Mouse (Mus musculus) midbrain, embryonic 11.5 days (tissue): ENCODE measurements around the gene Tnfrsf25. TPM values are rescaled to one million over a fixed set of nuclear protein-coding genes. Genes with fewer than 3 reads are reported as not detected.

Experiments used
- ATAC-seq: fragments of 200-750 bp; cut with Nextera tagmentation; 2 replicates; pipeline ENCODE4 v1.8.0; 2017; ENCODE audit warnings: moderate TSS enrichment, moderate library complexity; ENCODE audit not compliant: low FRiP score
- DNase-seq: peaks from one replicate; pipeline ENCODE4 v3.0.0; 2015; ENCODE audit warnings: low spot score; ENCODE audit errors: missing footprints
- H3K27ac ChIP-seq: fragments of 300-500 bp; sonication (generic); 2 replicates; pipeline ENCODE4 v1.5.1; 2014; ENCODE audit warnings: low read depth, low read length
- H3K27me3 ChIP-seq: fragments of 300-500 bp; sonication (generic); 2 replicates; pipeline ENCODE4 v1.6.1; 2014; ENCODE audit warnings: mild to moderate bottlenecking, low read length, moderate library complexity, mixed read lengths; ENCODE audit not compliant: control insufficient read depth, insufficient read depth
- H3K36me3 ChIP-seq: fragments of 300-500 bp; sonication (generic); 2 replicates; pipeline ENCODE4 v1.6.1; 2014; ENCODE audit warnings: mild to moderate bottlenecking, low read length, moderate library complexity, mixed read lengths; ENCODE audit not compliant: control insufficient read depth, insufficient read depth
- H3K4me1 ChIP-seq: fragments of 300-500 bp; sonication (generic); 2 replicates; pipeline ENCODE4 v1.6.1; 2014; ENCODE audit warnings: low read length; ENCODE audit not compliant: control insufficient read depth, insufficient read depth
- H3K4me2 ChIP-seq: fragments of 300-500 bp; sonication (generic); 2 replicates; pipeline ENCODE4 v1.6.1; 2014; ENCODE audit warnings: mild to moderate bottlenecking, moderate library complexity
- H3K4me3 ChIP-seq: fragments of 300-500 bp; sonication (generic); 2 replicates; pipeline ENCODE4 v1.5.1; 2014; ENCODE audit warnings: low read depth, low read length
- H3K9ac ChIP-seq: fragments of 300-500 bp; sonication (generic); 2 replicates; pipeline ENCODE4 v1.6.1; 2014; ENCODE audit warnings: low read length
- H3K9me3 ChIP-seq: fragments of 300-500 bp; sonication (generic); 2 replicates; pipeline ENCODE4 v1.6.1; 2016; ENCODE audit warnings: low read length; ENCODE audit not compliant: control insufficient read depth
- WGBS: fragments of 180-500 bp; shearing (Covaris S2); extraction: QIAGEN DNeasy Blood & Tissue Kit; methylation state at CpG from one replicate; pipeline ENCODE4 v1.1.7; 2014; 5-methylcytosine and 5-hydroxymethylcytosine counted together
- polyA plus RNA-seq: library from polyadenylated mRNA; unstranded; fragments of >200 nt; fragmentation: Nextera tagmentation; extraction: Ambion mirVana; gene quantifications from 2 replicates; pipeline ENCODE4 v1.2.1, GENCODE M21; 2014

The Tnfrsf25 gene
- polyA plus RNA-seq, 1 experiment from 2014 or later, result 0.31 TPM

DNA sequence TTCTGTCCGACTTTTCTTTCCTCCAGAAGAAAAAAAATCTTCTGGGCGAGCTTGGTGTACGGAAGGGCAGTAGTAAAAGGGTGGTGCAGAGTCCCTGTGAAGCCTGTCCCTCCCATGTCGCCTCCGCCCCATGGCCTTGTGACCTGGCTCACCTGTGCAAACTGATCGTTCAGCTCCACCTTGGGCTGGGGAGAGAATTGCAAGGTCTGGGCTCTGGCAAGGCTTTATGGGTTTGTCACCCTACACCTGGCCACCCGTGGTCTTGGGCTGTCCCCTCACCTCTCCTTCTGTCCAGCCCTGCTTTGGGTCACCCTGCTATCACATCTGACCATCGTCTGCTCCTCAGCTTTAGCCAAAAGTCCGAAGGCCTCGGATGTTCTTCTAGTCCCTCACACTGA is 17.0 kb downstream of the Tnfrsf25 start:
- no peaks in the 10 kb centered on the region for H3K9me3 ChIP-seq
- WGBS, result 25% methylated on average over 10 of the region's 10 CpGs
- no peak overlapping the region for H3K4me2 ChIP-seq
- no peak overlapping the region for H3K9ac ChIP-seq
- H3K27ac ChIP-seq, result no peak overlapping the region
- peak; percentile 81 for DNase-seq
- no peak for ATAC-seq
- H3K4me1 ChIP-seq, result peaks cover 7% of the 10 kb centered on the region
- no peaks in the 10 kb centered on the region for H3K36me3 ChIP-seq
- H3K4me3 ChIP-seq, result no peak overlapping the region
- peaks cover 72% of the 10 kb centered on the region for H3K27me3 ChIP-seq

DNA sequence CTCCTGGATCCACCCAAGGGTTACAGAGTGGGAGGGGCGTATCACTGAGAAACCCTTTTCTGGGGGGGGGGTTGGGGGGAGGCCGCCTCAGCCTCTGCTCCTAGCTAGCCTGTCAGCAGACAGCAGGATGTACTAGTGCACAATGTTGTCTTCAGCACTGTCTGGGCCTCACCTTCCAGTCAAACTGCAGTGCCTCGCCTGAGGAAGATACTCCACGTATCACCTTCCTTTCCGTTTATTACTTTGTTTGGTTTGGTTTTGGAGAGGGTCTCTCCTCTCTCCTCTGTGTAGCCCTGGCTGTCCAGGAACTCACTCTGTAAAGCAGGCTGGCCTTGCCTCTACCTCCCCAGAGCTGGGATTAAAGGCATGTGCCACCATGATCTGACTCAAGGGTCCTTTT is 17.5 kb downstream of the Tnfrsf25 start:
- peaks cover 7% of the 10 kb centered on the region for H3K4me1 ChIP-seq
- ATAC-seq, result no peak
- WGBS, result 48% methylated on average over 5 of the region's 5 CpGs

DNA sequence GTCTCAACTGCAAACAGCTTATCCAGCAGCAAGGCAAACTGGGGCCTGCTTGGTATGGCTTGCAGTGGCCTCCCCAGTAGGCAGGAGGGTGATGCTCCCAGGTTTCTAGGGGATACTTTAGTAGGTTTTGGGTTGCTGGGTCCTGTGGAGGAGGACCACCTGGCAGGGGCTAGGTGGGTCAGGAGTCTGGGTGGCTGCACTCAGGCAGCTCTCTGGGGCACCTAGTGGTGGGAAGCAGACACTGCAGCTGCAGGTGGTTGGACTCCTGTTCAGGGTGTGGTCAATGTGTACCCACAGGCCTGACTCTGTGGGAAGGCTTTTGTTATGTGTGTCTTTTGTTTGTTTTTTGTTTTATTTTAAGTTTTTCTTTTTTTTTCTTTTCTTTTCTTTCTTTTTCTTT is 18.8 kb downstream of the Tnfrsf25 start:
- Histone ChIP-seq H3K36me3 (no peaks in the 10 kb centered on the region), H3K4me1 (peaks cover 12% of the 10 kb centered on the region), H3K4me2 (no peak overlapping the region), H3K9ac (no peak overlapping the region), H3K4me3 (no peak overlapping the region), H3K27ac (no peak overlapping the region), H3K9me3 (no peaks in the 10 kb centered on the region), H3K27me3 (peaks cover 62% of the 10 kb centered on the region)
- DNase-seq (peak; percentile 86), ATAC-seq (no peak)

More for the DNA sequence above, 17.5 kb downstream of the Tnfrsf25 start:
- DNase-seq, result peak; percentile 82
- Histone ChIP-seq H3K4me2 (no peak overlapping the region), H3K36me3 (no peaks in the 10 kb centered on the region), H3K9me3 (no peaks in the 10 kb centered on the region), H3K27me3 (peaks cover 69% of the 10 kb centered on the region), H3K9ac (no peak overlapping the region), H3K4me3 (no peak overlapping the region), H3K27ac (no peak overlapping the region)

DNA sequence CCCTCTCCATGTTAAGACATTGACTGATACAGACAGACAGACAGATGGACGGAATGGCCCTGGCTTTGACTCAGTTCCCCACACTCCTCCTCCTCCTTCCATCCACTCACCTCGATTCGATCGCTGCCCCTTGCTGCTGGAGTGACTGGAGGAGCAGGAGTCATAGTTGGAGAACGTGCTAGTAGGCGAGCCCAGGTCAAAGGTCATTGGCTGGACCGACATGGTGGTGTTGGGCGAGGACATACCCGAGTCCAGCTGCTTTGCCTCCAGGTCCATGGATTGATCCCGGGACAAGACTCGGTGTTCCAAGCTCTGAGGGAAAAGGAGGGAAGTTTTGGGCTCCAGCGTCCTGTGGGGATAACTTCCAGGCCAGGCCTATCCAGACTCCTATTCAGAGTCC is 19.6 kb downstream of the Tnfrsf25 start:
- Histone ChIP-seq H3K4me1 (peaks cover 12% of the 10 kb centered on the region), H3K36me3 (no peaks in the 10 kb centered on the region), H3K27ac (no peak overlapping the region), H3K4me2 (no peak overlapping the region), H3K27me3 (peaks cover 53% of the 10 kb centered on the region), H3K9me3 (no peaks in the 10 kb centered on the region), H3K4me3 (no peak overlapping the region), H3K9ac (no peak overlapping the region)
- WGBS, result 83% methylated on average over 12 of the region's 12 CpGs
- no peak for ATAC-seq
- no peak for DNase-seq

DNA sequence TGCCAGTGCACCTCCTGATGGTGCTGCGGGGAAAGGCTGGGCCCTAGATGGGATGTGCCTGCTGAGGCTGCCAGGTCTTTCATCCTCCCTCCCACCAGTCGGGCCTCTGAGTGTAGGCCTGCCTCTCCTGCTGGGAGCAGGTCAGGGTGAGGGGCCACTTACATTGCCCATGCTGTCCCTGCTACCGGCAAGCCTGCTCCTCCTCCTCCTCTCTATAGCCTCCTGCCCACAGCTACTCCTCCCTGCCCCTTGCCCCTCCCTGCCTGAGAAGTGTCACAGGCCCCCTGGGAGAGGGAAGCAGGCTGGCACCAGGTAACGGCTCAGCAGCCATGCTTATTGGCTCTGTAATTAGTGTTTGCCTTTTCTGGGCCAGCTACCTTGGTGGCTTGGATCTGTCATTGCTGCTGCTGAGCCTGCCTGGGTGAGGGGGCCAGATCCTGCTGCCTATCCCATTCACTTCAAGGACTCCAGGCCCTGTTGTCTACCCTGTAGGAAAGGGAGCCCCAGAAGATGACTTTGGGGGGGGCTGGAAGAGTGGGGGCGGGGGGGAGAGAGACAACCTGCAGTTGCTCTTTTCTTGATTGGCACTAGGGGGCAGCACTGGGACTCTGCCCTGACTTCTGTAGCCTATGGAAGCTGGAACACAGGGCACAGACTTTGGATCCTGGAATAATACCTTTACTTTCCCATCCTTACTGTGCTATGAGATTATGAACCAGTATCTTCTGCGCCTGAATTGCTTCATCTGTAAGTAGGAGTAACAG is 20.6 kb downstream of the Tnfrsf25 start:
- Histone ChIP-seq H3K27me3 (peaks cover 44% of the 10 kb centered on the region), H3K4me3 (no peak overlapping the region), H3K9me3 (no peaks in the 10 kb centered on the region), H3K4me1 (peaks cover 5% of the 10 kb centered on the region), H3K27ac (no peak overlapping the region), H3K9ac (no peak overlapping the region), H3K36me3 (no peaks in the 10 kb centered on the region), H3K4me2 (no peak overlapping the region)
- DNase-seq, result peak; percentile 80
- ATAC-seq, result no peak
- WGBS, result 33% methylated on average over 6 of the region's 6 CpGs

DNA sequence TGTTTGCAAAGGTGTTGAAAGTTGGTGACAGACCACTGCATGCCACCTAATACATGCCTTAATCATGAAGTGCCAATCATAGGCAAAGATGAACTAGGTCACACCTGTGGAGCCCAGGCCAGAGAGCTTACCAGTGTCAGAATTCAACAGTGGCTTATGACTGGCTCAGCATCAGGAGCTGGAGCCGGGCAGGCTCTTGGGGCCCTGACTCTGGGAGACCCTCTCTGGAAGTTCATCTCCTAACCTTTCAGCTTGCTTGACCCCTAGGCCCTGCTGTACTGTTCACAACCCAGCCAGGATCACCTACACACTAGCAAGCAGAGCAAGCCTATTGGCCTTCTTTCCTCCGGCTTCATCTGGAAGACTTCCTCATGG is 21.1 kb downstream of the Tnfrsf25 start:
- Histone ChIP-seq H3K27ac (no peak overlapping the region), H3K9ac (no peak overlapping the region), H3K4me1 (peaks cover 5% of the 10 kb centered on the region), H3K27me3 (peaks cover 41% of the 10 kb centered on the region), H3K36me3 (no peaks in the 10 kb centered on the region), H3K9me3 (no peaks in the 10 kb centered on the region), H3K4me2 (no peak overlapping the region), H3K4me3 (no peak overlapping the region)
- WGBS, result 85% methylated on average over 2 of the region's 2 CpGs
- ATAC-seq, result no peak
- peak; percentile 83 for DNase-seq

DNA sequence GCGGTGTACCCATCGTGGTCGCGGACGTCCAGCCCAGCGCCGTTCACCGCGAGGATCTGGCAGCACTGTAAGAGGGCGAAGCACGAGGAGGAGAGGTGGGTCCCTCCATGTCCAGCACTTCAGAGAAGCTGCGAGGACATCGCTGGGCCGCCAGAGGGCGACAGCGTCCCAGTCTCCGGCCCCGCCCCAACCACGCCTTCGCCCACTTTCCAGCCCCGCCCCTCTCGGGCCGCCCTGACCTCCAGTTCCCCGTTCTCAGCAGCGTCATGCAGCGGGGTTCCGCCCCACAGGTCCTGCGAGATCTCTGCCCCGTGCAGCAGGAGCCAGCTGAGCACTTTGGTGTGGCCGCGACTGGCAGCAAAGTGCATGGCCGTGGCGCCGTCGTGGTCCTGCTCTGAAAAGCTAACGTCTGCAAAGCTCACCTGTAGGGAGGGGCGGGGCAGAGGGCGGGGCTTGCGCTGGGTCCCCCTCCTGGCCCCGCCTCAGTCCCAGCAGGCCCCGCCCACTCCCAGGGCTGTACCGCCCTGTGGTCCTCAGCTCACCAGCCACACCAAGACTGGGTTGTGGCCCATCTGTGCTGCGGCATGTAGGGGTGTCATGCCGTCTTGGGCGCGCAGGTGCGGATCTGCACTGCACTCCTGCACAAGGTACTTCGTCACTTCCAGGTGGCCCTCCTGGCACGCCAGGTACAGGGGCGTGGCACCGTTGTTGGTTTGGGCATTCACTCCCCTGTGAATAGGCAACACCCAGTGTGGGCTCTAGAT is 22.9 kb downstream of the Tnfrsf25 start:
- no peaks in the 10 kb centered on the region for H3K9me3 ChIP-seq
- peak overlapping the region; percentile 55 for H3K4me2 ChIP-seq
- H3K27ac ChIP-seq, result no peak overlapping the region
- 3% methylated on average over 51 of the region's 51 CpGs for WGBS
- no peak overlapping the region for H3K9ac ChIP-seq
- peak overlapping the region; percentile 32 for H3K4me3 ChIP-seq
- no peaks in the 10 kb centered on the region for H3K36me3 ChIP-seq
- peaks cover 25% of the 10 kb centered on the region for H3K27me3 ChIP-seq
- peaks cover 5% of the 10 kb centered on the region; the same call in 1 of the 2 replicates for H3K4me1 ChIP-seq
- ATAC-seq, result peak; percentile 82
- peak; percentile 99 for DNase-seq

DNA sequence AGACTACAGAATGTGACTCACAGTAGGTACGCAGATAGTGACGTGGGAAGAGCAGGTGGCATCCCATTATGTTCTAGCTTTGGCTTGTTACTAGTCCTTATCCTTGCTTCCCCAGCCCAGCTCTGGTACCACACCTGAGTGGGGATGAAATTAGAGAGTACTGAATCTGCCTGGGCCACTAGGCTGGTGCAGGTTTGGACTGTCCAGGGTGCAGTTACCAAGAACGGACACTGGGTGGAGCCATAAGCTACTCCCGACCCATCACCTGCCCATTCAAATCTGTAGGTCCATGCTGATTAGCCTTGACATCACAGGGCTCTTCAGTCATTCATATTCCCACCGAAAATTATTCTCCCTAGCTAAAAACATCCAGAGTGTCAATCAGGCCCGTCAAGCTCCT is 24.7 kb downstream of the Tnfrsf25 start:
- H3K9ac ChIP-seq, result no peak overlapping the region
- no peaks in the 10 kb centered on the region for H3K9me3 ChIP-seq
- ATAC-seq (no peak), DNase-seq (peak; percentile 94)
- no peak overlapping the region for H3K4me2 ChIP-seq
- no peak overlapping the region for H3K4me3 ChIP-seq
- no peak overlapping the region for H3K27ac ChIP-seq
- 28% methylated on average over 6 of the region's 6 CpGs for WGBS
- H3K4me1 ChIP-seq, result peaks cover 5% of the 10 kb centered on the region; the same call in 1 of the 2 replicates
- H3K36me3 ChIP-seq, result no peaks in the 10 kb centered on the region
- H3K27me3 ChIP-seq, result peaks cover 16% of the 10 kb centered on the region

DNA sequence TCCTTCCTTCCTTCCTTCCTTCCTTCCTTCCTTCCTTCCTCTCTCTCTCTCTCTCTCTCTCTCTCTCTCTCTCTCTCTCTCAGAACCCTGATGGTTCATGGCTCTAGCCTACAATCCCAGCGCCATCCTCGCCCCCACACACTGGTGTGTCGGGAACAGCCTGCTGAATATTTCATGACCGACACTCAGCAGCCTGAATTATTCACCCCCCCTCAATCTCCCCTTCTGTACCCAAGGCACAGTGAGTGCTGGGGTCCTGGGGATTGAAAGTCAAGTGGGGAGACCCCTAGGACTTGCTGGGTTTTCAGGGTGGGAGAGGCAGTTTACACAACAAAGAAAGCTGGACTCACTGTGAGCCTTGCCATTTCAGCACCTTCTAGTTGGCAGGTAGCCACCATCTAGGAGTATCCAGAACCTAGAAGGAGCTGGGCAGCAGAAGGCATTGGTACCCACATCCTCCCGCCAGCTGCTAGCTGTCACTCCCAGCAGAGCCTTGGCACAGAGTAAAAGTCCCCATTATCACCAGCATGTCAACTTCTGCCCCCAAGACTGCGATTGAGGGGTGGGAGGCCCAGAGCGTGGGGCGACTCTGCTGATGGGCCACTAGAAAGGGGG is 25.9 kb downstream of the Tnfrsf25 start:
- WGBS, result 72% methylated on average over 8 of the region's 8 CpGs
- DNase-seq (no peak), ATAC-seq (no peak)
- H3K27me3 ChIP-seq, result peaks cover 16% of the 10 kb centered on the region
- no peaks in the 10 kb centered on the region for H3K9me3 ChIP-seq
- no peak overlapping the region for H3K27ac ChIP-seq
- H3K9ac ChIP-seq, result no peak overlapping the region
- H3K4me3 ChIP-seq, result no peak overlapping the region
- peaks cover 5% of the 10 kb centered on the region; the same call in 1 of the 2 replicates for H3K4me1 ChIP-seq
- no peak overlapping the region for H3K4me2 ChIP-seq
- no peaks in the 10 kb centered on the region for H3K36me3 ChIP-seq
